ENCODE assay signal across 18 mouse cellular contexts in the genomic region with DNA sequence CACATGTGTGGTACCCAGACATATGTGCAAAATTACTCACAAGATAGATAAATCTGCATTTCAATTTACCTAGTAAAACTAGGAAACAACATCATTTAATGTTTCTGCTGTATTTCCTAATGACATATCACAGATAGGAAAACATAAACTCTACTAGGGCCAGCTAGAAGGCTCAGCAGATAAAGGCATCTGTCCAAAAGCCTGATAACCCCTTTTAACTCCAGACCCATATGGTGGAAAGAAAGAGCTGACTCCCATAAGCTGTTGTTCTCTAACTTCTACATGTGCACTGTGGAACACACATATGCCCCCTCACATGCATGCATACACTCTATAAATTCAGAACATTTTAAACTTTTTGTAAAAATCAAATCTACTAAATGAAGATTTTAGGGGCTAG.
"Had no signal": no experiment of that assay in that cellular context is flagged by ENCODE, and none has a peak within 500 bp of the region (broad histone marks: within the 10 kb centered on the region; RNA-seq: fewer than 3 reads in every experiment).

No protein-coding gene starts in this region.

- H3K9me3 ChIP-seq: intestine, embryonic 15.5 days; kidney, embryonic 15.5 days; liver, embryonic 15.5 days; midbrain, embryonic 10.5 days; midbrain, embryonic 13.5 days; neural tube, embryonic 13.5 days had no signal

- H3K27me3 ChIP-seq: intestine, embryonic 15.5 days; kidney, embryonic 15.5 days; liver, embryonic 15.5 days had no signal

- H3K4me1 ChIP-seq: intestine, embryonic 15.5 days; kidney, embryonic 15.5 days; liver, embryonic 15.5 days; midbrain, embryonic 10.5 days; midbrain, embryonic 13.5 days; neural tube, embryonic 13.5 days had no signal

- H3K4me2 ChIP-seq: intestine, embryonic 15.5 days; kidney, embryonic 15.5 days; liver, embryonic 15.5 days; midbrain, embryonic 13.5 days; neural tube, embryonic 13.5 days had no signal

- H3K36me3 ChIP-seq: intestine, embryonic 15.5 days; kidney, embryonic 15.5 days; liver, embryonic 15.5 days; midbrain, embryonic 10.5 days; midbrain, embryonic 13.5 days had no signal

- H3K27ac ChIP-seq: intestine, embryonic 15.5 days; kidney, embryonic 15.5 days; liver, embryonic 15.5 days; midbrain, embryonic 10.5 days; midbrain, embryonic 13.5 days; neural tube, embryonic 13.5 days had no signal

- H3K4me3 ChIP-seq: intestine, embryonic 15.5 days; kidney, embryonic 15.5 days; liver, embryonic 15.5 days; midbrain, embryonic 10.5 days; midbrain, embryonic 13.5 days; myocyte; neural tube, embryonic 13.5 days had no signal

- DNase-seq: kidney, adult 11 months; kidney, adult 8-10 months; kidney, postnatal 10 days; kidney, postnatal 36 days; lung, adult 2 months; lung, postnatal 14 days; lung, postnatal 4 days; retina, postnatal 1 day; thymus, adult 18-20 months; thymus, postnatal 36 days had no signal

- ATAC-seq: intestine, embryonic 15.5 days; midbrain, embryonic 13.5 days; midbrain, embryonic 16.5 days had no signal

- H3K9ac ChIP-seq: intestine, embryonic 15.5 days; kidney, embryonic 15.5 days; liver, embryonic 15.5 days; midbrain, embryonic 13.5 days; neural tube, embryonic 13.5 days had no signal
